Mouse (Mus musculus) yolk sac, embryonic 10.5 days (tissue): Measurements from ENCODE around the gene Ifit3.
"Not testable (repeated sequence)": the region's sequence is repeated elsewhere in the genome, so short reads cannot be mapped to it uniquely, and the experiment has no call there.

ENCODE experiments used
- DNase-seq: peaks from one replicate; pipeline ENCODE4 v3.0.0-alpha.2; 2017; ENCODE audit warnings: low spot score

The Ifit3 gene

GRCm38 (mm10) chr19:34583126-34583766 is at the start of gene Ifit3:
TSS of gene Ifit3 (plus strand) at chr19:34583531.
- not testable (repeated sequence) for DNase-seq

- no peak for DNase-seq
These were observed 43.9 kb upstream of the Ifit3 start for GRCm38 (mm10) chr19:34539422-34539821.

- no peak for DNase-seq
These were observed 37.1 kb upstream of the Ifit3 start for GRCm38 (mm10) chr19:34546211-34546610.

GRCm38 (mm10) chr19:34547976-34548375 is 35.4 kb upstream of the Ifit3 start:
- no peak for DNase-seq

- DNase-seq, result no peak
These were observed 33.2 kb upstream of the Ifit3 start for GRCm38 (mm10) chr19:34550205-34550533.

- peak; percentile 69 for DNase-seq
These were observed 32.7 kb upstream of the Ifit3 start, which contains the start of gene Ifit2 for GRCm38 (mm10) chr19:34550534-34551223. TSS of gene Ifit2 (plus strand) at chr19:34550694.

- peak; percentile 21 for DNase-seq
These were observed 31.4 kb upstream of the Ifit3 start for GRCm38 (mm10) chr19:34551981-34552380.

GRCm38 (mm10) chr19:34553021-34553420 is 30.3 kb upstream of the Ifit3 start:
- no peak for DNase-seq

GRCm38 (mm10) chr19:34553522-34553921 is 29.8 kb upstream of the Ifit3 start:
- no peak for DNase-seq

- no peak for DNase-seq
These were observed 29.3 kb upstream of the Ifit3 start for GRCm38 (mm10) chr19:34554061-34554460.

GRCm38 (mm10) chr19:34556621-34557020 is 26.7 kb upstream of the Ifit3 start:
- DNase-seq, result no peak

GRCm38 (mm10) chr19:34562556-34562955 is 20.8 kb upstream of the Ifit3 start:
- no peak for DNase-seq

GRCm38 (mm10) chr19:34566178-34566784 is 17.1 kb upstream of the Ifit3 start:
- DNase-seq, result no peak

GRCm38 (mm10) chr19:34568988-34569895 is 14.1 kb upstream of the Ifit3 start:
- no peak for DNase-seq

GRCm38 (mm10) chr19:34569896-34570476 is 13.3 kb upstream of the Ifit3 start:
- no peak for DNase-seq

GRCm38 (mm10) chr19:34571080-34571479 is 12.3 kb upstream of the Ifit3 start:
- no peak for DNase-seq

GRCm38 (mm10) chr19:34573650-34574049 is 9.7 kb upstream of the Ifit3 start:
- no peak for DNase-seq

GRCm38 (mm10) chr19:34577121-34577520 is 6.2 kb upstream of the Ifit3 start:
- DNase-seq, result no peak

- not testable (repeated sequence) for DNase-seq
These were observed 635 bp upstream of the Ifit3 start for GRCm38 (mm10) chr19:34582696-34583095.

GRCm38 (mm10) chr19:34585740-34586458 is 2.6 kb downstream of the Ifit3 start:
- not testable (repeated sequence) for DNase-seq
